Mouse (Mus musculus) layer of hippocampus, adult 9-11 months (tissue): ENCODE results near the gene Brcc3.

Source experiments
- DNase-seq: peaks from one replicate; pipeline ENCODE4 v3.0.0; 2022

Gene Brcc3

DNA sequence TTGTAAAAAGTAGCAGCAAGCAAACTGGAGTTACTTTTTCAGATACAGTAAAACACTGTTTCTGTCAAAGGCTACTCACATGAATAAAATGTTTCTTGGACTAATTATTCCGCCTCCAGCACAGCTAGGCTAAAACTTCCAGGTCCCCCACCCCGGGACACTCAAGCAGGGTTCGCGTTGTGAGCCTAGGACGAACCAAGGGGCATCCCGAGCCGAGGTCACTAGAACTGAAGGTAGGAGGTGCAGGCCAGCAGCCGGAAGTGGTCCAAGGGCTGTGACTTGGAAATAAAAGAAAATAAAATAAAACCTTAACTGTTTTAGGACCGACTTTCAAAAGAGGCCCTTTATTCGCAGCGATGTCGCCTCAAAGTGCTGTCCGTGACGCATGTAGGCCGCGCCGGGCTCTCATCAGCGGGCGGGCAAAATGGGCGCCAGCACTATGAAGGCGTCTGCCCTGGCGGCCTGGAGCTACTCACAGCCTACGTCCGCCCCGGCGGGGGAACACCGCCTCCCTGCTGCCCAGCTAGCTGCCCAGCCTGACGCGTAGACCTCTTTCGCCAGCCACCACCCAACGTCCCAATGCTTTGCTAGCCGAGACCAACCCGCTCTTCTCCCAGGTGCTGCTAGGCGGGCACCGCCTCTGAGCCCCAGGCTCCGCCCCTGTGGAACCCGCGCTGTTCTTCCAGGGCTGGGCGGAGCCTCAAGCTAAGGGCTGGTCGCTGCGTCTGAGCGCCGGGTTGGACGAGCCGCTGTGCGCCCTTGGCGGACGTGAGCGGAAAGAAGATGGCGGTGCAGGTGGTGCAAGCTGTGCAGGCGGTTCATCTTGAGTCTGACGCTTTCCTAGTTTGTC, at the start of gene Brcc3, which contains the start of the genes Cmc4 and Mtcp1:
Gene Brcc3 (plus strand): TSS at position 693 of the 850 bp plus-strand sequence.
Gene Cmc4 (minus strand): TSS at position 649 of the 850 bp plus-strand sequence.
Gene Mtcp1 (minus strand): TSS at position 653 of the 850 bp plus-strand sequence.
- peak; percentile 89 for DNase-seq

DNA sequence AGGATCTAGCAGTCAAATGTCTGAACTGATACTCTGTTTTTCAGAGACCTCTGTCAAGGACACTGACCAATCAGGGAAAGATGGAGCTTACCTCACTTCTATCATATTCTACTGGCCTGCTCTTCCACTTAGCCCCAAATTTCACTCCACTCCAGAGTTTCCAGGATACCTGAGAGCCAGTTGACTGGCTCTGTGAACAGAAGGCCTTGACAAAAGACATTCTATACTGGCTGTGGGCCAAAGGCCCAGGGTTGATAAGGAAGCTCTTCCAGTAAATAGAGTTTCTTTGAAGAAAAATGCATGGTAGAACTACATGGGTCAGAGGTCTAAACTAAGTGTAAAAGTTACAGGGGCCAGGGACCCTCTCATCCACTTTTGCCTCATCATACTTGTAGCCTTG, 46.2 kb upstream of the Brcc3 start:
- DNase-seq = no peak

DNA sequence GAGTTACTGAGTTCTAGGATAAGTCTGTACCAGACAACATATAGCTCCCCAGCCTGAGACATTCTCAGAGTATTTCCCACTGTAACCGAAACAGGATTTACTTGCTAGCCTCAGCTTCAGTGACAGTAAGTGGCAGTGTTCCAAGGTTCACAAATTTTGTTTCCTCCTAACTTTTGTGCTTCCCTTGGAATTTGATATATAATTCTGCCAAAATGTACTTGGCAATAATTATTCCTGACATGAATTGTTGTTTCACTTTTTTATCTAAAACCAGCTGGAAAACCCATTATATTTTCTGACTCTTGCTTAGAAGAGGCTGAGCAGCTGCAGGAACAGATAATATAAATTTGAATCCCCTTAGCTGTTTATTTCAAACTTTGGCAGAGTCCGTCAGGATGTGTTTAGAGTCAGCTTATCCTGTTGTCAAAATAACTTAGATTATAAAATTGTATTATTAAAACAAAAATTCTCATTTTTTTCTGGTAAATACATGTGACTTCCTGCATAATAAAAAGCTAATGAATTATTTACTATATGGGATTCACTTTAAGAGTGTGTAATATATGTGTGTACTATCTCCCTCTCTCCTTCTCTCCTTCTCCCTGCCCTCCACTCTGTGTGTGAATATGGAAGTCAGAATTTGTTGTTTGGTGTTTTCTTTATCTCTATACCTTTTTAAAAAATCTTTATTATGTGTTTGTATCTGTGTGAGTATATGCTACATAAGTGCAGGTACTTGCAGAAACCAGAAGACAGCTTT, 43.6 kb upstream of the Brcc3 start:
- no peak for DNase-seq

DNA sequence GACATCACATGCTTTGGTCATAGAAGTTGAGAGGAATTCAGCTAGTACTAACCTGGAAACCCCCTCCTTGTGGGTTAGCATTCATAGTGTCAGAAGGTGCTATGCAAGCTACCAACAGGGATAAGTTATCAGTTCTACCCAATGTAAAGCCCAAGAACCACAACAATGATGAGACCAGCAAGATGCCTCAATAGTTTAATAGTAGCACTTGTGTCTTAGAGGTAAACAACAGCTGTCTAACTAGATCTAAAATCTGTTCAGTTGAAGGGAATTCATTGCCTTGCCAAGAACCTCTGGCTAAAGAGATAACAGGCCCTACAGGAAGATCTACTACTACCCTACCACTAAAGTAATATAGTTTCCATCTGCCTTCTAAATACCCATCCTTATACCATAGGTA, 39.6 kb upstream of the Brcc3 start:
- no peak for DNase-seq

DNA sequence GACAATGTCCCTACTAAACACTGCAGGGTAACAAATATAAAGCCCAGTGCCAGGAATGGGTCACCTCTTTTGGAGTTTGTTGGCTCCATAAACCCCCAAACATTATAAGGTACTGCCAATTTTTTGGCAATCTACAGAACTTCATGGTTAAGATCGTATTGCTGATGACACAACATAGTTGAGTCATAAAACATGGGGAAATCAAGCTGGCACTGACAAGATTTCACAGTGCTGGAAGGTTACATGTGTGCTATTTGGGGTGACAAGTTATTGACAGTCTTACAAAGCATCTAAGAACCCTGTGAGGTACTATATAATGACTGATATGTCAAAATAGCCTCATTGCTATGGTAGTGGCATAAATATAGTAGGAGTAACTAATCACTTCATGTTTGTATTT, 35.3 kb upstream of the Brcc3 start:
- no peak for DNase-seq

DNA sequence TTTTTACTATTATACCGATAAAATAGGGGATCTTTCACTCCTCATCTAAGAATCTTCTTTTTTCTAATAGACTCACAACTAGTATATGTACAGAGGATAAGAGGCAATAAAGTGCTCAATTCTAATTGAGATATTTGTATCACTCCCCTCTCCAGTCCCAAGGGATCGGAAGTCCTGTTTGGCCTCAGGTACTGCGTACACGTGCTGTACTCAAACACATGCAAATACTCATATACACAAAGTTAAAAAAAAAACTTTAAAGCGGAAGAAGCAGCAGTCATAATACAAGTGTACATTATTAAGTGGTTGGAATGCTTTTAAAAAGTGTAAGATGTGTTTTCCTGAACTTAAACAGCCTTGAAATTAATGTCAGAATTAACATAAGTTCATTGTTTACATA, 34.7 kb upstream of the Brcc3 start:
- no peak for DNase-seq

DNA sequence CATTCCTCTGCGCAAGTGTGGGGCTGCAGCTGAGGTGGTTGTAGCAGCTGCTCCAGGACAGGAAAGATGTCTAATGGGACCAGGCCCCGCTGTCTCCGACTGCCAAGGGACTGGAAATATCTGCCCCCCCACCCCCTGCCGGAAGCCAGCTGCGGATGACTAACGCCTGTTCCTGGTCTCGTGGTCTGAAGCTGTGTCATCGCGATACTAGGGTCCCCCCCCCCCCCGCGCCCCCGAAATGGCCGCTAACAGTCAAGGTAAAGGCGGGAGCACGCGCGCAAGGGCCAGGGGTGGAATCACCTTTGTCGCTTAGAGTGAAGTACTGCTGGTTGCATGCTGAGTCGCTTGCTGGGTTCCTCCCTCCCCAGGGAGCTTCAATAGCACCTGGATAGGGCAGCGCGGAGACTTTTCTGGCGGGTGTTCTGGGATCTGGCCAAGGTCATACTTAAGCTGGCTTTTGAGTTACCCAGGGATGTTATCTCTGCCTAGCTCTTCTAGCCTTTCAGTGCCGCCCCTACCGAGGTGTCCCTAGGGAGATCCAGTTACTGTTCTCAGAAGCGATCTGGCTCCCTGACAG, 34.1 kb upstream of the Brcc3 start, which contains the start of the genes Fundc2 and F8:
Gene Fundc2 (plus strand): TSS at position 205 of the 577 bp plus-strand sequence.
Gene F8 (minus strand): TSS at position 421 of the 577 bp plus-strand sequence.
- DNase-seq = peak; percentile 81

DNA sequence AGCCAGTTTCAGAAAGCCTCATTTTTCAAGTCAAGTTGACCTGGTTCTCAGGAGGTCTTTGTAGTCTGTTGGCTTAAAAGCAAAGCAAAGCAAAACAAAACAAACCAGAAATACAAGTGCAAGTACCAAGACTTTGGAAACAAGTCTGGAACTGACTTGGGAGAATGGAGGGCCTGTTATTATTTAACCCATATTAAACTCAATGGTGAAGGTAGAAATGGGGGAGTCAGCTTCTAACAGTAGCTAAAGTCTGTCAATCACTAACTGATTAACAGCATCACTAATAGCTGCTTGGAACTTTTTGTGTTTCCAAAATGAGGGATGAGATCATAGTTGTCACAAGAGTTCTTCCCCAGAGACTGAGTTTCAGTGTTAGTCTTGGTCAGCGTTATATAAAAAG, 17.0 kb upstream of the Brcc3 start:
- DNase-seq = no peak

DNA sequence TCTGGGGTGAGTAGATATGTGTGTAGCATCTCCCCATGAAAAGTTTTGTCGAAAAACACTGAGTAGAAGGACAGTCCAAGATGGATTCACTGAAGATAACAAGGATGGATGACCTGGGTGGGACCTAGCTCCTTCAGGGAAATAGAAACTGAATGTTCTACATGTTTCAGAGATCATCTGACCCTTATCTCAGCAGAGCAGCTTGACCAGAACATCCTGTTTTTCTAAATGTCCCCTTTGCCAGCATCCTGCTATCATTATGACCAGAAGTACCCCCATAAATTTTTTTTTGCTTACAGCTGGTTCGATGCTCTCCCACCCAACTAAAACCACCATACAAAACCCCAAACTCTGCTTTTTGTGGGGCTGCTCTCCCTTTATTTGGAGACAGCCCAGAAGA, 13.8 kb upstream of the Brcc3 start:
- DNase-seq = no peak

DNA sequence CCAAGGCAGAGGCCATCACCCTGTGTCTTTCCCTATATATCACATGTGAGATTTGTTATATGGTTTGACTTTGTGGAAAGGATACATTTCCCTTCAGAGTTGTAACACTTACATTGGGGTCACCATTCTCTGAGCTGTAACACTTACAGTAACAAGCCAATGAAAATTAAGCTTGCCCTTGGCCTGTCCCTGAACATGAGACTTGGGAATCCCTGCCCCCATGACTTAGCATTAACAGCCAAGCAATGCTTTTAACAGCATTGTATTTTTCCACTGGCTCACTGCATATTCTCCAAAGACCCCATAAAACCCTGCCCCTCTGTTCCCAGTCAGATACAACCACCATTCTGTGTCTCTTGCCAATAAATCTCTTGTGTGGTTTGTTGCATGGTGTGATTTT, 13.1 kb upstream of the Brcc3 start:
- DNase-seq = no peak

DNA sequence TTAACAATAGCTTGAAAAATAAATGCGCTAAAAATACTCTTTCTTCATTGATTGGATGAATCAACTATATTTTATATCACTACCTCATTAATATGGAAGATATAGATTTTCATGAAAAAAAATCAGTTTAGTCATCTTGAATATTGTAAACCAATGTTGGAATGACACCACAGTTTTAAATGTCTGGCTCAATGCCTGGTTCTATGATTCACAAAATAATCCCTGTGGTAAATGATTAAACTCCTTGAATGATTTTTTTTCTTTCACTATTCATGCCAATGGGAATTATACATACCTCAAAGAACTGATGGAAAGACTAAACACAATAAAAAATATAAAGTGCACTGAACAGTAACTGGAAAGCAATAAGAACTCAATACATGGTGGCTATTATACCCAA, 6.7 kb upstream of the Brcc3 start:
- no peak for DNase-seq

DNA sequence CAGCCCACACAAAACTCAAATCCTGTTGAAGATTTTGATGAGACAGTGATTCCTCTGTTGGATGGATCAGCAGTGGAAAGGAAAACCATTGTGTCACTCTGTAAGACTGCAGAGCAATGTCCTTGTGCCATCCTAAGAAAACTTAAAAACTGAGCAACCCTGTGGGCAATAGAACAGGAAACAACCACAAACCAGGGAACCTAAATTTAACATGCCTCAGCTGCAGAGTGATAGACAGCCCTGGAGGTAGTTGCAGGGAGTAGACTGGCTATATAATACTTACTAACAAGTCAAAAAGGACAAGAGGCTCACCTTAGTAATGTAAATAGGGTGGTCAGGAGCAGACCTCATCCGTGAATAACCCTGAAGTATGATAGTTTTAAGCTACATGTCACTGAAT, 38.2 kb downstream of the Brcc3 start:
- no peak for DNase-seq

DNA sequence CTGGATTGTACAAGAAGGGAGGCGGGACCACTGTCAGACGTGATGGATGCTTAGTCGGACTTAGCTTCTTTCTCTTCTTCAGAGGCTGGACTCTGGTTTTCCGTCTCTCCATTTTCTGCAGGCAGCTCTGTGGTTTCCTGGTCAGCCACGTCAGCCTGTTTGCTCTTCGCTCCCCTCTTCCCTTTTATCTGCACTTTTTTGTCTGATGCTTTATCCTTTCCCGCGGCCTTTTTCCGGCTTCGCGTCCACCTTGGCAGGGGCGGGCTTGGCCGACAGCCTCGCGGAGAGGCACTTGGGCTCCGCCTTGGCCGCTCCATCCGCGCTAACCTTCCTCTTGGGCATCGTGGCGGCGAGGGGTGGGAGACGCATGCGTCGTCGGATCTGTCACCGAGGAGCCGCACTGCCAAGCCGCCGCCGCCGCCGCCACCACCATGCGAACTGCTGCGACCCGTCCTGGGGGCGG, 58.8 kb downstream of the Brcc3 start:
- peak; percentile 20 for DNase-seq

DNA sequence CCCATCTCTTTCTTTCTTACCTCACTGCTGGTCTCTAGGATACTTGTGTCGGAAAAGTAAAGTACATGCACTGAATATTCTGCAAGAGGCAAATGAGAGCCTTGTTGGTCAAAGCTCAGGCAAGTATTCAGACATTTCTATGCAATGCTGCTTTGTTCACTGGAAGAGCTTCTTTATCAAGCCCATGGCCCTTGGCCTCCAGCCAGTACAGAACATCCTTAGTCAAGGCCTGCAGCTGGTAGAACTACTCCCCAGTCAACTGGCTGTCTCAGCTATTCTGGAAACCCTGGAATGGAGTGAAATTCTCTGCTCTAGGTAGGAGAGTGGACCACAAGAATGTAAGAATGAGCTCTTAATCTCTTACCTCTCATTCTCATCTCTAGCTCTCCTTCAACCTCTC, 73.5 kb downstream of the Brcc3 start:
- DNase-seq = no peak
